Mouse (Mus musculus): Measurements from ENCODE around the gene Vat1. TPM values are rescaled to one million over a fixed set of nuclear protein-coding genes. Genes with fewer than 3 reads are reported as not detected.
A peak's percentile ranks its signal among the peaks of the same experiment; 100 is the strongest.

The Vat1 gene
- polyA plus RNA-seq, 1 experiment from 2014 or later, result 34.2 TPM

DNA sequence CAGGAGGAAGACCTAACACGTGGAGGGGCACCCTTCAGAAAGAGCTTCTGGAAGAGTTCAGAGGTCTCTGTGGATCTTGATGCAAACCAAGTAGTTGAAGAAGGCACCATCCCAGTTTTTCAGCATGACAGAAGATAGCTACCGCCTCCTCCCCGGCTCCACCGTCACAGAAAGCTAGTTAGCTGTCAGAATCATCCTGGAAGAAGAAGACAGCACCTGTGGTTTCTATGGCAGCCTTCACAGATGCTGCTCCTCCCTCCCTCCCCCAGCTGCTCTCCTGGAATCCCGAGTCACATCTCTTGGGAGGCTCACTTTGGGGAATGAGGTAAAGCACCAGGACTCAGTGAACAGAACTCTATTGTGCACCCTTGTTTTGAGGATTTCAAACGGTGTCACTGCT is 47.0 kb downstream of the Vat1 start:
- WGBS, result 51% methylated on average over 6 of the region's 6 CpGs

DNA sequence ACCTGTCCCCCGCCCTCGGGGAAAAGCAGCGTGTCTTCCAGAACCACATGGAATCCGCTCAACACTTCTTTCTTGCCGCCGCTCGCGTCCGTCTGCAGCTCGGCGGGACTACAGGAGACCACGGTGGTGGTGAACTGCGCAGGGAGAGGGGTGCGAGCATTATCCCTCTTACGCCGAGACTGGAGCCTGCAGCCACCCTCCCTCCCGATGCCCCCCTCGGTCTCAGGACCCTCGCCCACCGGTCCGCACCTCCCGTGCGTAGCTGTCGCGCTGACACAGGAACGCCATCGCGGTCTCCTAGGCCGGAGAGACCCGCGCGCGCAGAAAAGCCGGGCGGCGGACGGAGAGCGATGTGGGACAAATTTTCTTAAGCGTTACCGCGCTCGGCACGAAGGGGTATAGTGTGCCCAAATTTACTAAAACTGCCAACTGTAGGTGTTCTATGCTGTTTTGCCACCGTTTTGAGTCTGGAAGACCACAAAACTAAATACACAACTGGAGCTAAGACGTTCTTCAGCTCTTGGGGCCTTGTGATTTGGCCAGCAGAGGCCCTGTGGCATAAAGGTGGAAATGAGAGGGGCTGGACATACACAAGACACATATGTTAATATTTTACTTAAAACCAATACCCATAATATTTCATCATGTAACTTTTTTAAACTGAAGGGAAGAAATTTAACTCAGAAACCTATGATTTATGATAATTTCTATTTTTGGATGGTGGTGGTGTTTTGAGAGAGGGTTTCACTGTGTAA is 48.8 kb downstream of the Vat1 start, which contains the start of gene Aarsd1:
Gene Aarsd1, minus strand, starts transcription at position 515 of the 755 bp plus-strand sequence.
- Histone ChIP-seq H3K9me3 (no peaks in the 10 kb centered on the region), H3K27ac (peak within 1 kb of the TSS; percentile 82), H3K4me2 (peak within 1 kb of the TSS; percentile 86), H3K27me3 (no peaks in the 10 kb centered on the region), H3K9ac (peak within 1 kb of the TSS; percentile 91), H3K36me3 (peaks cover 17% of the 10 kb centered on the region), H3K4me1 (peaks cover 7% of the 10 kb centered on the region), H3K4me3 (peak within 1 kb of the TSS; percentile 82)
- peak; percentile 78; the same call in 1 of the 2 replicates for ATAC-seq (ENCODE audit: insufficient number of reproducible peaks, insufficient read depth, low FRiP score, low TSS enrichment, low read depth)
- WGBS, result under 1% methylated on average over 45 of the region's 45 CpGs

More for the DNA sequence above, 47.0 kb downstream of the Vat1 start:
- Histone ChIP-seq H3K4me3 (no peak overlapping the region), H3K9ac (no peak overlapping the region), H3K4me2 (no peak overlapping the region), H3K36me3 (peaks cover under 1% of the 10 kb centered on the region), H3K4me1 (peaks cover 13% of the 10 kb centered on the region), H3K27ac (no peak overlapping the region), H3K9me3 (no peaks in the 10 kb centered on the region), H3K27me3 (no peaks in the 10 kb centered on the region)
- no peak for ATAC-seq (ENCODE audit: insufficient number of reproducible peaks, insufficient read depth, low FRiP score, low TSS enrichment, low read depth)

DNA sequence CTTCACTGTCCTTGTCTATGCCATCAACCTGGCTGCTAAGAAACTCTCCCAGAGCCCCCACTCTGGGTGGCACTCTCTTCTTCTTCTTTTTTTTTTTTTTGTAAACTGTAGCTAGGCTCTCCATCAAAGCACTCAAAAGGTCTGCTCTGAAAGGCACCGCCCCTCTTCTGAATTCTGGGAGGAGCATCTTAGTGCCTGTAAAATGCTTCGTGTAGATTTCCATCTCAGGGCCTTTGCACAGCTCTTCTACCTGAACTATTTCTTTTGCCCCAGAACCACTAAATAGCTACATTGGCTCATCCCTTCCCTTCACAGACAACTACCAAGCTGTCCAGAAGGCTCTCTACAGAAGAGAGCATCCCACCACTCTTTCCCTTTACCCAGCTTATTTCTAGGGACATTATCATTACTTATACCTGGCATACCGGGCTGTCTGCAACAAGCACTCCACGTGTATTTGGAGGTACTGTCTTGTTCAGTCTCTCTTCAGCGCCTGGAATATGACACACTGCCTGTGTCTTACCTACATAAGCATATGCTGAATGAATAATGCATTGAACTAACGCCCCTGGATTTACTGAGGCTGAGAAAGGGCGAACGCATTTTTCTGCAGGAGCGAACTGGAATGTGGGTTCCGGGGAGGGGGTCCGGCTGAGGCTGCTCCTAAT is 49.5 kb downstream of the Vat1 start:
- Histone ChIP-seq H3K27ac (peak overlapping the region; percentile 82), H3K4me3 (peak overlapping the region; percentile 82), H3K27me3 (no peaks in the 10 kb centered on the region), H3K4me2 (peak overlapping the region; percentile 86), H3K4me1 (peaks cover 7% of the 10 kb centered on the region), H3K9ac (peak overlapping the region; percentile 91), H3K36me3 (peaks cover 24% of the 10 kb centered on the region), H3K9me3 (no peaks in the 10 kb centered on the region)
- WGBS, result under 1% methylated on average over 11 of the region's 11 CpGs
- 0 out of 2 replicates have a peak, but pooled peaks have one; percentile 34 for ATAC-seq (ENCODE audit: insufficient number of reproducible peaks, insufficient read depth, low FRiP score, low TSS enrichment, low read depth)

DNA sequence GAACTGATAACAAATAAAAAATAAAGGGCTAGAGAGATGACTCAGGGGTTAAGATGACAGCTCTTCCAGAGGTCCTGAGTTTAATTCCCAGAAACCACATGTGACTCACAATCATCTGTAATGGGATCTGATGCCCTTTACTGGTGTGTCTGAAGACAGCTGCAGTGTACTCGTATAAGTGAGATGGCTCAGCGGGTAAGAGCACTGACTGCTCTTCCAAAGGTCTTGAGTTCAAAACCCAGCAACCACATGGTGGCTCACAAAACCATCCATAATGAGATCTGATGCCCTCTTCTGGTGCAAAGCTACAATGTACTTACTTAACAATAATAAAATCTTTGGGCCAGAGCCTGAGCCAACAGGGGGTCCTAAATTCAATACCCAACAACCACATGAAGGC is 50.7 kb downstream of the Vat1 start:
- no peak for ATAC-seq (ENCODE audit: insufficient number of reproducible peaks, insufficient read depth, low FRiP score, low TSS enrichment, low read depth)
- no peak overlapping the region for H3K27ac ChIP-seq
- H3K4me1 ChIP-seq, result peaks cover 7% of the 10 kb centered on the region
- H3K9me3 ChIP-seq, result no peaks in the 10 kb centered on the region
- H3K27me3 ChIP-seq, result no peaks in the 10 kb centered on the region
- H3K36me3 ChIP-seq, result peaks cover 37% of the 10 kb centered on the region
- H3K4me2 ChIP-seq, result no peak overlapping the region
- 70% methylated on average over 2 of the region's 2 CpGs for WGBS
- no peak overlapping the region for H3K9ac ChIP-seq
- no peak overlapping the region for H3K4me3 ChIP-seq

Small RNAs within 50 kb of the gene (microRNA-seq; reads per million reads assigned to microRNA genes)
- gene Mir6929, result 0.55 reads per million

Other genes with a start within 250 kb of the Vat1 start
- 16.9 and 19.8 TPM in 2 replicates for gene Ezh1, start 239.8 kb downstream of the Vat1 start, polyA plus RNA-seq (2015; fragmentation: Nextera tagmentation; extraction: Ambion mirVana)
- gene Ramp2, start 220.2 kb downstream of the Vat1 start, polyA plus RNA-seq (2015; fragmentation: Nextera tagmentation; extraction: Ambion mirVana), result 84.9 and 92.3 TPM in 2 replicates
- 106 and 118 TPM in 2 replicates for gene Vps25, start 212.5 kb downstream of the Vat1 start, polyA plus RNA-seq (2015; fragmentation: Nextera tagmentation; extraction: Ambion mirVana)
- gene Wnk4, start 205.7 kb downstream of the Vat1 start, polyA plus RNA-seq (2015; fragmentation: Nextera tagmentation; extraction: Ambion mirVana), result 9.8 and 10.9 TPM in 2 replicates
- 1.7 and 2.3 TPM in 2 replicates for gene Cntd1, start 187.2 kb downstream of the Vat1 start, polyA plus RNA-seq (2015; fragmentation: Nextera tagmentation; extraction: Ambion mirVana)
- 193 and 196 TPM in 2 replicates for gene Coa3, start 187.1 kb downstream of the Vat1 start, polyA plus RNA-seq (2015; fragmentation: Nextera tagmentation; extraction: Ambion mirVana)
- gene Becn1, start 163.9 kb downstream of the Vat1 start, polyA plus RNA-seq (2015; fragmentation: Nextera tagmentation; extraction: Ambion mirVana), result 129 and 130 TPM in 2 replicates
- gene Psme3, start 150.0 kb downstream of the Vat1 start, polyA plus RNA-seq (2015; fragmentation: Nextera tagmentation; extraction: Ambion mirVana), result 138 and 148 TPM in 2 replicates
- gene Aoc2, start 141.2 kb downstream of the Vat1 start, polyA plus RNA-seq (2015; fragmentation: Nextera tagmentation; extraction: Ambion mirVana), result 1.3 and 1.7 TPM in 2 replicates
- 0.10 and 0.15 TPM in 2 replicates for gene Aoc3, start 135.6 kb downstream of the Vat1 start, polyA plus RNA-seq (2015; fragmentation: Nextera tagmentation; extraction: Ambion mirVana)
- gene G6pc, start 98.7 kb downstream of the Vat1 start, polyA plus RNA-seq (2015; fragmentation: Nextera tagmentation; extraction: Ambion mirVana), result not detected in 2 replicates
- gene Aarsd1, start 48.6 kb downstream of the Vat1 start, polyA plus RNA-seq (2015; fragmentation: Nextera tagmentation; extraction: Ambion mirVana), result 73.9 and 88.6 TPM in 2 replicates
- 9.7 and 10.4 TPM in 2 replicates for gene Gm27029, start 41.4 kb downstream of the Vat1 start, polyA plus RNA-seq (2015; fragmentation: Nextera tagmentation; extraction: Ambion mirVana)
- 19.5 and 21.8 TPM in 2 replicates for gene Rundc1, start 41.1 kb downstream of the Vat1 start, polyA plus RNA-seq (2015; fragmentation: Nextera tagmentation; extraction: Ambion mirVana)
- gene Ptges3l, start 40.9 kb downstream of the Vat1 start, polyA plus RNA-seq (2015; fragmentation: Nextera tagmentation; extraction: Ambion mirVana), result 5.5 and 8.1 TPM in 2 replicates
- gene Rpl27, start 23.9 kb downstream of the Vat1 start, polyA plus RNA-seq (2015; fragmentation: Nextera tagmentation; extraction: Ambion mirVana), result 342 and 404 TPM in 2 replicates
- gene Ifi35, start 17.8 kb downstream of the Vat1 start, polyA plus RNA-seq (2015; fragmentation: Nextera tagmentation; extraction: Ambion mirVana), result 9.1 and 10.9 TPM in 2 replicates
- 14.0 and 16.8 TPM in 2 replicates for gene Rnd2, start 1.2 kb downstream of the Vat1 start, polyA plus RNA-seq (2015; fragmentation: Nextera tagmentation; extraction: Ambion mirVana)
- gene Brca1, start 85.7 kb upstream of the Vat1 start, polyA plus RNA-seq (2015; fragmentation: Nextera tagmentation; extraction: Ambion mirVana), result 10.6 and 14.8 TPM in 2 replicates
- gene Nbr1, start 85.9 kb upstream of the Vat1 start, polyA plus RNA-seq (2015; fragmentation: Nextera tagmentation; extraction: Ambion mirVana), result 77.1 and 80.7 TPM in 2 replicates
- gene Tmem106a, start 116.0 kb upstream of the Vat1 start, polyA plus RNA-seq (2015; fragmentation: Nextera tagmentation; extraction: Ambion mirVana), result 3.6 and 3.8 TPM in 2 replicates
- not detected in 2 replicates for gene Gm11634, start 133.0 kb upstream of the Vat1 start, polyA plus RNA-seq (2015; fragmentation: Nextera tagmentation; extraction: Ambion mirVana)
- gene Rdm1, start 161.0 kb upstream of the Vat1 start, polyA plus RNA-seq (2015; fragmentation: Nextera tagmentation; extraction: Ambion mirVana), result 55.5 and 63.7 TPM in 2 replicates
- 3.3 and 3.4 TPM in 2 replicates for gene Arl4d, start 199.3 kb upstream of the Vat1 start, polyA plus RNA-seq (2015; fragmentation: Nextera tagmentation; extraction: Ambion mirVana)